Mouse (Mus musculus): ENCODE results near the gene Dnajc1. TPM values are rescaled to one million over a fixed set of nuclear protein-coding genes. Genes with fewer than 3 reads are reported as not detected.

Dnajc1 gene
- total RNA-seq (2014; rRNA removed) (17.2 and 17.7 TPM in 2 replicates), polyA plus RNA-seq (2012; rRNA removed) (9.3 and 13.5 TPM in 2 replicates)

DNA sequence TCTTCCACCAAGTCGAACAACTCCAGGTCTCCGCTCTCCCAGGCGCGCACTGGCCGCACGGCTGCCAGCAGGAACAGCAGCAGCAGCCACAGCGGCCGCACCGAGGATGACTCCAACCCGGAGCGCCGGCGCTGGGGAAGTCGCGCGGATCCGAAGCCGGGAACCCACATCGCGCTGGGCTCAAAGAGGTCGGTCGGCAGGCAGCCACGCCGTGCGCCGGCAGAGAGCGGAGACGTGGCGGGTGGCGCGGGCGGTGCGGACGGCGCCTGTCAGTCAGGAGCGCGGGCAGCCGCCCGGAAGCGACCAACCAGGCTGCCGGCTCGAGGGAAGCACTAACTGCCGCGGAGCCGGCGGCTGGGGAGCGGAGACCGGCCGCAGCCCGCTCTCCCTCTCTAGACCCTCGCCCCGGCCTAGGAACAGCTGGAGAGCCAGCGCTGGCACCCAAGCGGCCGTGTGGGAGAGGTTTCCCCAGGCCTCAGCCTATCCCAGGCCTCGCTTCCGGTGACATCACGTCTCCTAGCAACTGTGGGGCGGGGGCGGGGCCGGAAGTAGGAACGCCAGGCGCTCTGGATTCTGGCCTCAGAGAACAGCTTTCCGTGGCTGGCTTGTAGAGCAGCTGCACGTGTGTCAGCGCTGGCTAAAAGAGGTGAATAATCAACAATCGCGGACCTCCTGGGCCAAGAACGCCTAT is at the start of gene Dnajc1:
Gene Dnajc1, minus strand, starts transcription at position 500 of the 691 bp plus-strand sequence.
- no peak for TF ChIP-seq CTCF (IDR thresholded peaks at IDR 0.05; ENCODE audit: low read depth, low read length)
- TF ChIP-seq POLR2A (IDR thresholded peaks at IDR 0.05; ENCODE audit: extremely low read depth, insufficient read depth, low read length) = peak; percentile 86
- no peaks in the 10 kb centered on the region; the same call in 1 of the 2 replicates for H3K36me3 ChIP-seq (ENCODE audit: control insufficient read depth, insufficient read depth, low read length)
- H3K27me3 ChIP-seq (ENCODE audit: control insufficient read depth, insufficient read depth, low read length) = no peaks in the 10 kb centered on the region
- H3K9ac ChIP-seq (ENCODE audit: low read depth, low read length) = peak within 1 kb of the TSS; percentile 89
- peak within 1 kb of the TSS; percentile 86 for H3K27ac ChIP-seq (replicated peaks; ENCODE audit: insufficient read depth, low read depth, low read length)
- DNase-seq (ENCODE audit: extremely low read depth, low read depth, low spot score) = peak; percentile 87
- WGBS = under 1% methylated on average over 69 of the region's 69 CpGs
- peaks cover 7% of the 10 kb centered on the region; the same call in 1 of the 2 replicates for H3K4me1 ChIP-seq (ENCODE audit: control insufficient read depth, insufficient read depth, low read length)
- H3K79me2 ChIP-seq (ENCODE audit: control insufficient read depth, insufficient read depth, low read length) = peaks cover 12% of the 10 kb centered on the region; the same call in 1 of the 2 replicates
- H3K4me3 ChIP-seq (ENCODE audit: insufficient read depth, low read depth, low read length) = peak within 1 kb of the TSS; percentile 97

- WGBS = 15% methylated on average over 6 of the region's 6 CpGs
- Histone ChIP-seq H3K79me2 (ENCODE audit: control insufficient read depth, insufficient read depth, low read length) (no peaks in the 10 kb centered on the region), H3K27ac (replicated peaks; ENCODE audit: insufficient read depth, low read depth, low read length) (no peak overlapping the region), H3K4me3 (ENCODE audit: insufficient read depth, low read depth, low read length) (no peak overlapping the region), H3K36me3 (ENCODE audit: control insufficient read depth, insufficient read depth, low read length) (no peaks in the 10 kb centered on the region), H3K9ac (ENCODE audit: low read depth, low read length) (no peak overlapping the region), H3K4me1 (ENCODE audit: control insufficient read depth, insufficient read depth, low read length) (no peaks in the 10 kb centered on the region; the same call in 1 of the 2 replicates), H3K27me3 (ENCODE audit: control insufficient read depth, insufficient read depth, low read length) (no peaks in the 10 kb centered on the region)
- TF ChIP-seq CTCF (IDR thresholded peaks at IDR 0.05; ENCODE audit: low read depth, low read length) = no peak
- TF ChIP-seq POLR2A (IDR thresholded peaks at IDR 0.05; ENCODE audit: extremely low read depth, insufficient read depth, low read length) = no peak
- DNase-seq (ENCODE audit: extremely low read depth, low read depth, low spot score) = peak; percentile 91
Measured at GRCm38 (mm10) chr2:18441871-18442270, 49.2 kb upstream of the Dnajc1 start.

DNA sequence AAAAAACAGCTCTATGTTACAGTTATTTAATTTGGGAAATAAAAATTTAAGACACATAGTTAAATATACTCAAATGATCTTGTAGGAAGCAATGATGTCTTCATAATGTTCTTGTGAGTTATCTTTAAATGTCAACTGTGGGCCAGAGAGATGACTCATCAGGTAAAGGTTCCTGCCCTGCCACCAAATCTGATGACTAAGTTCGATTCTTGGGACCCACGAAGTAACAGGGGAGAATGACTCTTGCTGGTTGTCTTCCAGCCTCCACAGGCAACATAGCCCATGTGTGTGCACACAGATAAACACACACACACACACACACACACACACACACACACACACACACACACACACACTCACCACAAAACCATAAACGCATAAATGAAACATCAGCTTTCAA is 22.6 kb upstream of the Dnajc1 start:
- Histone ChIP-seq H3K79me2 (ENCODE audit: control insufficient read depth, insufficient read depth, low read length) (no peaks in the 10 kb centered on the region), H3K27me3 (ENCODE audit: control insufficient read depth, insufficient read depth, low read length) (no peaks in the 10 kb centered on the region), H3K4me1 (ENCODE audit: control insufficient read depth, insufficient read depth, low read length) (peaks cover 1% of the 10 kb centered on the region; the same call in 1 of the 2 replicates), H3K9ac (ENCODE audit: low read depth, low read length) (no peak overlapping the region), H3K27ac (replicated peaks; ENCODE audit: insufficient read depth, low read depth, low read length) (no peak overlapping the region), H3K36me3 (ENCODE audit: control insufficient read depth, insufficient read depth, low read length) (no peaks in the 10 kb centered on the region), H3K4me3 (ENCODE audit: insufficient read depth, low read depth, low read length) (no peak overlapping the region)
- no peak for DNase-seq (ENCODE audit: extremely low read depth, low read depth, low spot score)
- TF ChIP-seq CTCF (IDR thresholded peaks at IDR 0.05; ENCODE audit: low read depth, low read length) = no peak
- no peak for TF ChIP-seq POLR2A (IDR thresholded peaks at IDR 0.05; ENCODE audit: extremely low read depth, insufficient read depth, low read length)
- 27% methylated on average over 3 of the region's 3 CpGs for WGBS

- no peak overlapping the region for H3K4me3 ChIP-seq (ENCODE audit: insufficient read depth, low read depth, low read length)
- 87% methylated on average over 1 of the region's 1 CpGs for WGBS
- no peaks in the 10 kb centered on the region for H3K27me3 ChIP-seq (ENCODE audit: control insufficient read depth, insufficient read depth, low read length)
Measured at GRCm38 (mm10) chr2:18403679-18404078, 11.0 kb upstream of the Dnajc1 start.

GRCm38 (mm10) chr2:18401771-18402170 is 9.1 kb upstream of the Dnajc1 start:
- peak; percentile 91 for DNase-seq (ENCODE audit: extremely low read depth, low read depth, low spot score)
- no peaks in the 10 kb centered on the region for H3K4me1 ChIP-seq (ENCODE audit: control insufficient read depth, insufficient read depth, low read length)
- no peak overlapping the region for H3K9ac ChIP-seq (ENCODE audit: low read depth, low read length)
- TF ChIP-seq CTCF (IDR thresholded peaks at IDR 0.05; ENCODE audit: low read depth, low read length) = no peak
- TF ChIP-seq POLR2A (IDR thresholded peaks at IDR 0.05; ENCODE audit: extremely low read depth, insufficient read depth, low read length) = no peak
- H3K27me3 ChIP-seq (ENCODE audit: control insufficient read depth, insufficient read depth, low read length) = no peaks in the 10 kb centered on the region
- no peaks in the 10 kb centered on the region for H3K79me2 ChIP-seq (ENCODE audit: control insufficient read depth, insufficient read depth, low read length)
- no peaks in the 10 kb centered on the region for H3K36me3 ChIP-seq (ENCODE audit: control insufficient read depth, insufficient read depth, low read length)
- H3K4me3 ChIP-seq (ENCODE audit: insufficient read depth, low read depth, low read length) = no peak overlapping the region
- WGBS = 24% methylated on average over 2 of the region's 2 CpGs
- H3K27ac ChIP-seq (replicated peaks; ENCODE audit: insufficient read depth, low read depth, low read length) = no peak overlapping the region

More at GRCm38 (mm10) chr2:18403679-18404078, 11.0 kb upstream of the Dnajc1 start:
- TF ChIP-seq CTCF (IDR thresholded peaks at IDR 0.05; ENCODE audit: low read depth, low read length) (no peak), POLR2A (IDR thresholded peaks at IDR 0.05; ENCODE audit: extremely low read depth, insufficient read depth, low read length) (no peak)
- no peak for DNase-seq (ENCODE audit: extremely low read depth, low read depth, low spot score)
- no peaks in the 10 kb centered on the region for H3K79me2 ChIP-seq (ENCODE audit: control insufficient read depth, insufficient read depth, low read length)
- no peaks in the 10 kb centered on the region for H3K4me1 ChIP-seq (ENCODE audit: control insufficient read depth, insufficient read depth, low read length)
- H3K9ac ChIP-seq (ENCODE audit: low read depth, low read length) = no peak overlapping the region
- no peaks in the 10 kb centered on the region for H3K36me3 ChIP-seq (ENCODE audit: control insufficient read depth, insufficient read depth, low read length)
- no peak overlapping the region for H3K27ac ChIP-seq (replicated peaks; ENCODE audit: insufficient read depth, low read depth, low read length)

All from liver, adult 2 months (tissue).